Mouse (Mus musculus) thymus, adult 2 months (tissue): ENCODE measurements at regions not wholly inside any gene's neighbourhood (a gene's known extent, or its start where the extent isn't known, plus 50 kb on each side); places are given as distances from the start of the nearest gene placed in this dataset.

ENCODE experiments used
- CTCF ChIP-seq: fragments of 200-500 bp; IDR thresholded peaks from 2 replicates; pipeline ENCODE4 v1.5.1; 2012; ENCODE audit warnings: mild to moderate bottlenecking, control low read depth, low read length, moderate library complexity, borderline replicate concordance; ENCODE audit not compliant: control insufficient read depth, poor library complexity, insufficient read depth; ENCODE audit errors: extremely low read depth
- POLR2A ChIP-seq: fragments of 200-500 bp; IDR thresholded peaks from 2 replicates; pipeline ENCODE4 v1.6.1; 2012; ENCODE audit warnings: mild to moderate bottlenecking, low read length, control low read depth, moderate library complexity; ENCODE audit not compliant: control insufficient read depth, poor library complexity, insufficient read depth; ENCODE audit errors: extremely low read depth

DNA sequence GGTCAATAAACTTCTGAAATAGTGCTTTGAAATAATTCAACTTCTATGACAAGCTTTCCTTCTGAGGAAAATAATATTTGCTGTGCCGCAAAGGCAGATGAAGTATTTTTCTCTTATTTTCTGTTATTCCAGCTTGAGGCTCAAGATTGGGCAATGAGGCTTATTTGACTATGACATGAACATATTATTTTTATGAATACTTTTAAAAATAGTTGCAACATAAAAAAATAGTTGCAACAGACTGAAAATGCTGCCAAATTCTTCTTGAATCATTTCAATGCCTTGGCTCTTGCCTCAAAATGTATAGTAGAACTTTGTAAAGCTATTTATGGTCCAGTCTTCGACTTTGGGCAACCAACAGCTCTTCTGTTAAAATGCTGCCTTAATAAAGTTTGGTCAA is 156.7 kb upstream of the Avpr1a start:
- TF ChIP-seq CTCF (no peak), POLR2A (no peak)
